Mouse (Mus musculus) kidney, embryonic 16.5 days (tissue): ENCODE results near the gene Dbt. TPM values are rescaled to one million over a fixed set of nuclear protein-coding genes. Genes with fewer than 3 reads are reported as not detected.

ENCODE experiments used
- ATAC-seq: fragments of 200-750 bp; cut with Nextera tagmentation; 2 replicates; pipeline ENCODE4 v1.8.0; 2017; ENCODE audit warnings: moderate TSS enrichment; ENCODE audit not compliant: low FRiP score, low TSS enrichment
- H3K27ac ChIP-seq: fragments of 300-500 bp; sonication (generic); 2 replicates; pipeline ENCODE4 v1.5.1; 2014; ENCODE audit warnings: low read length
- H3K27me3 ChIP-seq: fragments of 300-500 bp; sonication (generic); 2 replicates; pipeline ENCODE4 v1.6.1; 2014; ENCODE audit warnings: low read length, control low read depth, mixed read lengths; ENCODE audit not compliant: insufficient read depth
- H3K36me3 ChIP-seq: fragments of 300-500 bp; sonication (generic); 2 replicates; pipeline ENCODE4 v1.6.1; 2014; ENCODE audit warnings: low read length, control low read depth, mixed read lengths; ENCODE audit not compliant: insufficient read depth
- H3K4me1 ChIP-seq: fragments of 300-500 bp; sonication (generic); 2 replicates; pipeline ENCODE4 v1.6.1; 2014; ENCODE audit warnings: low read length, control low read depth, mixed read lengths; ENCODE audit not compliant: insufficient read depth
- H3K4me2 ChIP-seq: fragments of 300-500 bp; sonication (generic); replicated peaks from 2 replicates; pipeline ENCODE4 v1.6.1; 2014; ENCODE audit warnings: low read depth, low read length
- H3K4me3 ChIP-seq: fragments of 300-500 bp; sonication (generic); 2 replicates; pipeline ENCODE4 v1.5.1; 2014; ENCODE audit warnings: mild to moderate bottlenecking, low read length
- H3K9ac ChIP-seq: fragments of 300-500 bp; sonication (generic); replicated peaks from 2 replicates; pipeline ENCODE4 v1.6.1; 2014; ENCODE audit warnings: low read length
- H3K9me3 ChIP-seq: fragments of 300-500 bp; sonication (generic); 2 replicates; pipeline ENCODE4 v1.6.1; 2016; ENCODE audit warnings: low read length, control low read depth
- WGBS: fragments of 180-500 bp; shearing (Covaris S2); extraction: QIAGEN DNeasy Blood & Tissue Kit; methylation state at CpG from one replicate; pipeline ENCODE4 v1.1.7; 2014; 5-methylcytosine and 5-hydroxymethylcytosine counted together
- polyA plus RNA-seq: library from polyadenylated mRNA; unstranded; fragments of >200 nt; fragmentation: Nextera tagmentation; extraction: Ambion mirVana; gene quantifications from 2 replicates; pipeline ENCODE4 v1.2.1, GENCODE M21; 2015

Gene Dbt
- polyA plus RNA-seq, 1 experiment from 2014 or later = 24.2 TPM

GRCm38 (mm10) chr3:116490920-116491319 lies 21.9 kb upstream of the Dbt start:
- H3K4me1 ChIP-seq = no peaks in the 10 kb centered on the region
- H3K9ac ChIP-seq = no peak overlapping the region
- 91% methylated on average over 5 of the region's 5 CpGs for WGBS
- H3K27ac ChIP-seq = no peak overlapping the region
- no peaks in the 10 kb centered on the region for H3K27me3 ChIP-seq
- no peak overlapping the region for H3K4me3 ChIP-seq
- H3K4me2 ChIP-seq = no peak overlapping the region
- H3K36me3 ChIP-seq = peaks cover 66% of the 10 kb centered on the region
- no peak for ATAC-seq
- H3K9me3 ChIP-seq = no peaks in the 10 kb centered on the region

GRCm38 (mm10) chr3:116491923-116492454 lies 20.9 kb upstream of the Dbt start:
- H3K9ac ChIP-seq = no peak overlapping the region
- no peak overlapping the region for H3K4me2 ChIP-seq
- no peak for ATAC-seq
- H3K4me3 ChIP-seq = no peak overlapping the region
- H3K27ac ChIP-seq = no peak overlapping the region
- 91% methylated on average over 1 of the region's 1 CpGs for WGBS
- H3K27me3 ChIP-seq = no peaks in the 10 kb centered on the region
- no peaks in the 10 kb centered on the region for H3K4me1 ChIP-seq
- peaks cover 69% of the 10 kb centered on the region for H3K36me3 ChIP-seq
- no peaks in the 10 kb centered on the region for H3K9me3 ChIP-seq

GRCm38 (mm10) chr3:116493658-116494057 lies 19.2 kb upstream of the Dbt start:
- Histone ChIP-seq H3K4me1 (no peaks in the 10 kb centered on the region), H3K27me3 (no peaks in the 10 kb centered on the region), H3K9me3 (no peaks in the 10 kb centered on the region), H3K36me3 (peaks cover 66% of the 10 kb centered on the region), H3K27ac (no peak overlapping the region), H3K4me3 (no peak overlapping the region), H3K4me2 (no peak overlapping the region), H3K9ac (no peak overlapping the region)
- 70% methylated on average over 5 of the region's 5 CpGs for WGBS
- ATAC-seq = no peak

- no peaks in the 10 kb centered on the region for H3K9me3 ChIP-seq
- 89% methylated on average over 1 of the region's 1 CpGs for WGBS
- peaks cover 63% of the 10 kb centered on the region for H3K36me3 ChIP-seq
- H3K27ac ChIP-seq = no peak overlapping the region
- no peak overlapping the region for H3K4me3 ChIP-seq
- no peaks in the 10 kb centered on the region for H3K27me3 ChIP-seq
- H3K4me1 ChIP-seq = no peaks in the 10 kb centered on the region
- no peak overlapping the region for H3K4me2 ChIP-seq
- ATAC-seq = no peak
- H3K9ac ChIP-seq = no peak overlapping the region
These were observed 17.2 kb upstream of the Dbt start for GRCm38 (mm10) chr3:116495671-116496070.

GRCm38 (mm10) chr3:116507772-116508351 lies 5.0 kb upstream of the Dbt start, which contains the start of gene Rtca:
Gene Rtca (minus strand): TSS chr3:116508208.
- no peaks in the 10 kb centered on the region for H3K27me3 ChIP-seq
- H3K4me2 ChIP-seq = peak within 1 kb of the TSS; percentile 72
- H3K36me3 ChIP-seq = peaks cover 21% of the 10 kb centered on the region
- 0% methylated on average over 42 of the region's 44 CpGs for WGBS
- peak; percentile 96 for ATAC-seq
- H3K4me3 ChIP-seq = peak within 1 kb of the TSS; percentile 83
- H3K9ac ChIP-seq = peak within 1 kb of the TSS; percentile 84
- H3K27ac ChIP-seq = peak within 1 kb of the TSS; percentile 57
- H3K9me3 ChIP-seq = no peaks in the 10 kb centered on the region
- H3K4me1 ChIP-seq = peaks cover 14% of the 10 kb centered on the region

GRCm38 (mm10) chr3:116512151-116512903 lies 543 bp upstream of the Dbt start:
- peaks cover 7% of the 10 kb centered on the region for H3K4me1 ChIP-seq
- H3K27me3 ChIP-seq = no peaks in the 10 kb centered on the region
- peak; percentile 29; the same call in 1 of the 2 replicates for ATAC-seq
- peak overlapping the region; percentile 67 for H3K4me2 ChIP-seq
- no peak overlapping the region; the same call in 1 of the 2 replicates for H3K9ac ChIP-seq
- H3K4me3 ChIP-seq = peak overlapping the region; percentile 56
- no peak overlapping the region for H3K27ac ChIP-seq
- H3K36me3 ChIP-seq = 0 out of 2 replicates have a peak, but pooled peaks cover 3% of the 10 kb centered on the region
- 40% methylated on average over 12 of the region's 12 CpGs for WGBS
- no peaks in the 10 kb centered on the region for H3K9me3 ChIP-seq

- Histone ChIP-seq H3K36me3 (0 out of 2 replicates have a peak, but pooled peaks cover 2% of the 10 kb centered on the region), H3K9ac (no peak overlapping the region), H3K27ac (no peak overlapping the region), H3K4me3 (no peak overlapping the region), H3K27me3 (no peaks in the 10 kb centered on the region), H3K4me1 (no peaks in the 10 kb centered on the region), H3K4me2 (no peak overlapping the region), H3K9me3 (no peaks in the 10 kb centered on the region)
- no peak for ATAC-seq
- WGBS = 79% methylated on average over 12 of the region's 12 CpGs
These were observed 7.4 kb downstream of the Dbt start for GRCm38 (mm10) chr3:116520141-116520761.

- Histone ChIP-seq H3K4me2 (no peak overlapping the region), H3K4me3 (no peak overlapping the region), H3K4me1 (no peaks in the 10 kb centered on the region), H3K27me3 (no peaks in the 10 kb centered on the region), H3K36me3 (peaks cover 11% of the 10 kb centered on the region; the same call in 1 of the 2 replicates), H3K9ac (no peak overlapping the region), H3K27ac (no peak overlapping the region), H3K9me3 (no peaks in the 10 kb centered on the region)
- ATAC-seq = no peak
- WGBS = 34% methylated on average over 4 of the region's 5 CpGs
These were observed 16.9 kb downstream of the Dbt start for GRCm38 (mm10) chr3:116529741-116530140.

- H3K36me3 ChIP-seq = peaks cover 21% of the 10 kb centered on the region
- H3K4me3 ChIP-seq = no peak overlapping the region
- no peak overlapping the region for H3K4me2 ChIP-seq
- H3K4me1 ChIP-seq = no peaks in the 10 kb centered on the region
- H3K27ac ChIP-seq = no peak overlapping the region
- ATAC-seq = no peak
- H3K9me3 ChIP-seq = no peaks in the 10 kb centered on the region
- H3K27me3 ChIP-seq = no peaks in the 10 kb centered on the region
- no peak overlapping the region for H3K9ac ChIP-seq
- WGBS = 80% methylated on average over 4 of the region's 4 CpGs
These were observed 18.0 kb downstream of the Dbt start for GRCm38 (mm10) chr3:116530826-116531225.
